Mouse (Mus musculus): ENCODE data around the gene Prkn. TPM values are rescaled to one million over a fixed set of nuclear protein-coding genes. Genes with fewer than 3 reads are reported as not detected.
"Not testable (repeated sequence)": the region's sequence is repeated elsewhere in the genome, so short reads cannot be mapped to it uniquely, and the experiment has no call there.

Prkn gene
- polyA plus RNA-seq, 1 experiment: 1.00 TPM

DNA sequence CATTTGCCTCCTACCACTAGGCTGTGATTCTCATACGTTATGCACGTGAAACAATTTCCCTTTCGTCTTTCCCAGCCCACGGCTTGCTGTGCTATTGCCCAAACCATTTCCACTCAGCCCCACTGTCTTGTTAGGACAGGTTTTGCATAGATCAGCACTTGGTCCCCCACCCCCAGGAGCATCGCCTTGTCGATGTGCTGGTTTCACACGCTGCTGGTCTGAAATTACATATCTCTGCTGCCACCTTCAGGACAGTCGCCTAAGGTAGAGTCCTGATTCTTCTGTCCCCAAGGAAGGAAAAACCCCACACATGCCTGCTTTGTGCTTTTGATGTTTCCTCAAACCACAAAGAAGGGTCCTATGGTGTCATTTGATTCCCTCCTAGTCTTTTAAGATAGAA lies 1153.1 kb downstream of the Prkn start:
- Histone ChIP-seq H3K27me3 (replicated peaks) (peaks cover 4% of the 10 kb centered on the region), H3K9me3 (no peaks in the 10 kb centered on the region), H3K4me3 (replicated peaks) (no peak overlapping the region), H3K4me1 (peaks cover 3% of the 10 kb centered on the region; the same call in 1 of the 2 replicates), H3K36me3 (replicated peaks; ENCODE audit: low read length) (no peaks in the 10 kb centered on the region)
- TF ChIP-seq GATA1 (IDR thresholded peaks at IDR 0.05; ENCODE audit: borderline replicate concordance, low read length) (no peak), FLI1 (IDR thresholded peaks at IDR 0.05; ENCODE audit: low read length) (no peak)

DNA sequence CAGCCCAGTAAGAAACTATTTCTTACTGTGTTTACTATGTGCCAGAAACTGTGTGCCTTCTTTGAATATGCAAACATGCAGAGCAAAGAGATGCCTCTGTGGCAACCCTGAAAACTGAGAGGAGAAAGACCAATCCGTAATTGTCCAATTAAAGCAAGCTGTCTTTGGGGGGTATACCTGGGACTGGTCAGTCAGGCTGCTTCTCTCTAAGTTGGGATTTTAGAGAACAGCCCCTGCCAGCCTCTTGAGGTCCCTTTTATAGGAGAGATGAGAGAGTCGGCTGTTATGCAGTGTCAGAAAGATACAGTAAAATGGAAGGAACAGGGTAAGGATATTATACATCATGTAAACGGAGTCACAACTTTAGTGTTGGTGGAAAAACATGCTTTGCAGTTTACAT lies 1154.1 kb downstream of the Prkn start:
- Histone ChIP-seq H3K36me3 (replicated peaks; ENCODE audit: low read length) (no peaks in the 10 kb centered on the region), H3K9me3 (no peaks in the 10 kb centered on the region), H3K4me3 (replicated peaks) (no peak overlapping the region), H3K4me1 (peaks cover 3% of the 10 kb centered on the region; the same call in 1 of the 2 replicates), H3K27me3 (replicated peaks) (peaks cover 6% of the 10 kb centered on the region)
- TF ChIP-seq FLI1 (IDR thresholded peaks at IDR 0.05; ENCODE audit: low read length) (no peak), GATA1 (IDR thresholded peaks at IDR 0.05; ENCODE audit: borderline replicate concordance, low read length) (no peak)

DNA sequence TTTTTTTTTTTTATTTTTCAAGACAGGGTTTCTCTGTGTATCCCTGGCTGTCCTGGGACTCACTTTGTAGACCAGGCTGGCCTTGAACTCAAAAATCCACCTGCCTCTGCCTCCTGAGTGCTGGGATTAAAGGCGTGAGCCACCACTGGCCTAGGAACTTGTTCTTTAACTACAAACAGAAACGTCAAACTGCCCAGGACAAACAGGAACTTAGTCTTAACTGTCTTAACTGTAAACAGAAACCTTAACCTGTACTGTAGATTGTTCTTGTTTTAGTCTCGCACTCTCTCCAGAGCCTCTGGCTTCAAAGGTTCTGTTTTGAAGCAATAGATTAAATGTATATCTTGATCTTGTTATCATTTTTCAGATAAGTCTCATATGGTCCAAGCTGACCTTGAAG lies 1154.6 kb downstream of the Prkn start:
- not testable (repeated sequence) for H3K36me3 ChIP-seq (replicated peaks; ENCODE audit: low read length); H3K9me3 ChIP-seq; H3K4me1 ChIP-seq; H3K27me3 ChIP-seq (replicated peaks); H3K4me3 ChIP-seq (replicated peaks)

DNA sequence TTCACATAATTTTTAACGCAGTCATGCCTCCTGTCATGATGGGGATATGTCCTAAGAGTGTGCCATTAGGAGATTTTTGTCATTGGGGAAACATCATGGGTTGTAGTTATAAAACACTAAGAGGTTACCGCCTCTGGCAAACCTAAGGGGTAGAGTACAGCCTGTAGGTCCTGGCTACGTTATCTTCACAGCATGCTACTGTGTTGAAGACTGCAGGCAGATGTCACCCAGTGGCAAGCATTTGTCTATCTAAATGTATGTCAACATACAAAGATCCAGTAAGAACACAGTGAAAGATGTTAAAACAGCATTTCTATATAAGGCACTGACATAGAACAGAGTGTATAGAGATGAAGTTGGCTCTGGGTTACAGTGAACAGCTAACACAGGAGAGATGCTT lies 1155.3 kb downstream of the Prkn start:
- Histone ChIP-seq H3K27me3 (replicated peaks) (peaks cover 6% of the 10 kb centered on the region), H3K9me3 (no peaks in the 10 kb centered on the region), H3K4me3 (replicated peaks) (no peak overlapping the region), H3K4me1 (peaks cover 3% of the 10 kb centered on the region; the same call in 1 of the 2 replicates), H3K36me3 (replicated peaks; ENCODE audit: low read length) (no peaks in the 10 kb centered on the region)
- TF ChIP-seq FLI1 (IDR thresholded peaks at IDR 0.05; ENCODE audit: low read length) (no peak), GATA1 (IDR thresholded peaks at IDR 0.05; ENCODE audit: borderline replicate concordance, low read length) (no peak)

DNA sequence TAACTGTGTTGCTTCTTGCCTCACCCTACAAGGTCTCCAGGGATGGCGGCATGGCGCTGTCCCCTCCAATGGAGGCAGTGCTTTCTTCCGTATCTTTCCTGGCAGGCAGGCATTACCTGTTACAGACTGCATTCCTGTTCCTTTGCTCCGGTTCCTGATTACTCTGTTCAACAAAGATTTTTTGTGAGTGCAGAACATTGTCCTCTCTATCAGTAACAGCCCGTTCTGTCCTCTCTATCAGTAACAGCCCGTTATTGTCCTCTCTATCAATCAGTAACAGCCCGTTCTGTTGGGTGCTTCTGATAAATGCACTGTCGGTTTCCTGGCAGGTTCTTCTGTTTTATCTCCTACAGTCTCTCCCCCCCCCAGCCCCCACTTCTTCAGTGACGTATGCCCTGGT lies 1156.1 kb downstream of the Prkn start:
- TF ChIP-seq FLI1 (IDR thresholded peaks at IDR 0.05; ENCODE audit: low read length) (no peak), GATA1 (IDR thresholded peaks at IDR 0.05; ENCODE audit: borderline replicate concordance, low read length) (no peak)

DNA sequence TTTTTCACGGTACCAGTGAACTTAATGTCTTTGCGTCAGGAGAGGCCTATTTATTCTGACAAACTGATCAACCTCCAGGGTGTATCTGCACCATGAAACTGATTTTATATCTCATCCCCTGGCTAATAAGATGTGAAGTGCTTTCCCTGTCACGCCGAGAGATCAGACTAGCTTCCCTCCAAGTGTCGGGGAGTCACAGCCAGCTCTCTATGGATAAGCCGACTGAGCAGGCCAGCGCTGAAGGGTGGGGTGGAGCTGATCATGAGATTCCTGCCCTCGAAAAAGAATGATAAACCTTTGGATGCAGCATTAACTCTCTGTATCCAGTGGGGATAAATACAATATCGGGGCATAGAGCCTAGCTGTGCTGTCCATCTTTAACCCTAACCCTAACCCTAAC lies 1160.1 kb downstream of the Prkn start:
- Histone ChIP-seq H3K4me3 (replicated peaks) (no peak overlapping the region), H3K27me3 (replicated peaks) (peaks cover 4% of the 10 kb centered on the region), H3K9me3 (no peaks in the 10 kb centered on the region), H3K4me1 (no peaks in the 10 kb centered on the region), H3K36me3 (replicated peaks; ENCODE audit: low read length) (no peaks in the 10 kb centered on the region)
- TF ChIP-seq FLI1 (IDR thresholded peaks at IDR 0.05; ENCODE audit: low read length) (no peak), GATA1 (IDR thresholded peaks at IDR 0.05; ENCODE audit: borderline replicate concordance, low read length) (no peak)

More for the DNA sequence above, 1156.1 kb downstream of the Prkn start:
- H3K4me3 ChIP-seq (replicated peaks): no peak overlapping the region
- H3K4me1 ChIP-seq: peaks cover 3% of the 10 kb centered on the region; the same call in 1 of the 2 replicates
- peaks cover 6% of the 10 kb centered on the region for H3K27me3 ChIP-seq (replicated peaks)
- no peaks in the 10 kb centered on the region for H3K36me3 ChIP-seq (replicated peaks; ENCODE audit: low read length)
- H3K9me3 ChIP-seq: no peaks in the 10 kb centered on the region

DNA sequence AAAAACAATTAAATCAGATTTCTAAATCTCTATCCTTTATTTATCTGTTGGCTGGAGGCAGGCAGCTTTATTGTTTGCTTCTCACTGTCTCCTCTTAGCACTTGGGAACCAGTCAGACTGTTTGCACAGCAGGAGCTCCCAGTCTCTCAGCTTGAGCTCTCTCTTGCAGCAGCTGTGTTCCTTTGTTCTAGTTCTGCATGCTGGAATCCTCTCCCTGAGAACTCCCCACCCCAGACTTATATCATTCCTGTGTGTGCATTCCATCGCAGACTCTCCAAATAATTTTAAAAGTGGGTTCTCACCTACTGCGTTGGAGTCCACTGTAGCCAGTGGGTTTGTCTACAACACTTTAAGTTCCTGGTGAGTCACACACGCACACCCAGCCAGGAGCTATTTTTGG lies 1181.1 kb downstream of the Prkn start:
- TF ChIP-seq GATA1 (IDR thresholded peaks at IDR 0.05; ENCODE audit: borderline replicate concordance, low read length) (no peak), FLI1 (IDR thresholded peaks at IDR 0.05; ENCODE audit: low read length) (no peak)
- no peaks in the 10 kb centered on the region for H3K27me3 ChIP-seq (replicated peaks)
- no peaks in the 10 kb centered on the region for H3K36me3 ChIP-seq (replicated peaks; ENCODE audit: low read length)
- no peaks in the 10 kb centered on the region for H3K4me1 ChIP-seq
- no peak overlapping the region for H3K4me3 ChIP-seq (replicated peaks)
- no peaks in the 10 kb centered on the region for H3K9me3 ChIP-seq

DNA sequence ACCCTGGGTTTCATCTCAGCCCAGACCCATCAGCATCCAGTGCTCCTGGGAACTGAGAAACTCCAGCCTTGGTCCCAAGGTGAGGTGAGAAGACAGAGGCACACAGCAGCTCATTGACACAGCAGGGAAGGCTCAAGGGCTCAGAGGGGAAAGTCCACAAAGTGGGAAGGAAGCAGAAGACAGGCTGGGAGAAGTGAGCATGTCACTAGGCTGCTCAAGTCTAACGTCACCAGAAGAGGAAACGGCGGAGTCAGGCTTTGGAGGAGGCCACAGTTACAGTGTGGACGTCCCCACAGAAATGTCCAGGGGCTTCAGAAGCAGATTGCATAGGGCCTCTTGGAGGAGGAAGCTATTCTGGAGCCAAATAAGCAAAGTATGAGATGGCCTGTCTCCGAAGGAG lies 1189.2 kb downstream of the Prkn start:
- no peaks in the 10 kb centered on the region for H3K36me3 ChIP-seq (replicated peaks; ENCODE audit: low read length)
- H3K9me3 ChIP-seq: no peaks in the 10 kb centered on the region
- no peak for TF ChIP-seq GATA1 (IDR thresholded peaks at IDR 0.05; ENCODE audit: borderline replicate concordance, low read length)
- TF ChIP-seq FLI1 (IDR thresholded peaks at IDR 0.05; ENCODE audit: low read length): no peak
- H3K4me1 ChIP-seq: peaks cover 7% of the 10 kb centered on the region; the same call in 1 of the 2 replicates
- H3K4me3 ChIP-seq (replicated peaks): no peak overlapping the region
- peaks cover 23% of the 10 kb centered on the region for H3K27me3 ChIP-seq (replicated peaks)

DNA sequence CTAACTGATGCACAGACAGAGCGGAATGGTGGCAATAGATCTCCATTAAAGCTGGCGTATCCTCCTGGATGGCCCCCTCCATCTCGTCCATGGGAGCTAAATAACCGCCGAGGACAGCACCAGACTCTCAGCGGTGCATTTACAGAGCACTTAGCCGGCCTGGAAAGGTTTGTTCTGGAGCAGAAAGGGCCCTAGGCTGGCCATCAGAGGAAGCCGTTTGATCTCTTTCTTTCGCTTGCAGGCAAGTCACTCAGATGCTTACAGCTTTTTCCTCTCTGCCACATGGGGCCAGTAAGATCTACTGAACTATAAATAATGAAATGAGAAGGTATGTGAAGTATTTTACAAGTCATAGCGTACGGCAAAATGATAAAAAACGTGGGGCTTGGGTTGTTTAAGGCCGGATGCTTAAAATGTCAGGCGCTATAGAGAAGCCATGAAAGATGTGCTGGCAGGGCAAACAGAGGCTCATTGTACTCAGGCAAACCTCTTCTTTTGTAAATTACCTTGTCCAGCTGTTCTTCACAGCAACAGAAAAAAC lies 1189.8 kb downstream of the Prkn start:
- Histone ChIP-seq H3K27me3 (replicated peaks) (peaks cover 23% of the 10 kb centered on the region), H3K4me3 (replicated peaks) (no peak overlapping the region), H3K4me1 (peaks cover 7% of the 10 kb centered on the region; the same call in 1 of the 2 replicates), H3K9me3 (no peaks in the 10 kb centered on the region), H3K36me3 (replicated peaks; ENCODE audit: low read length) (no peaks in the 10 kb centered on the region)
- TF ChIP-seq GATA1 (IDR thresholded peaks at IDR 0.05; ENCODE audit: borderline replicate concordance, low read length): no peak
- no peak for TF ChIP-seq FLI1 (IDR thresholded peaks at IDR 0.05; ENCODE audit: low read length)

DNA sequence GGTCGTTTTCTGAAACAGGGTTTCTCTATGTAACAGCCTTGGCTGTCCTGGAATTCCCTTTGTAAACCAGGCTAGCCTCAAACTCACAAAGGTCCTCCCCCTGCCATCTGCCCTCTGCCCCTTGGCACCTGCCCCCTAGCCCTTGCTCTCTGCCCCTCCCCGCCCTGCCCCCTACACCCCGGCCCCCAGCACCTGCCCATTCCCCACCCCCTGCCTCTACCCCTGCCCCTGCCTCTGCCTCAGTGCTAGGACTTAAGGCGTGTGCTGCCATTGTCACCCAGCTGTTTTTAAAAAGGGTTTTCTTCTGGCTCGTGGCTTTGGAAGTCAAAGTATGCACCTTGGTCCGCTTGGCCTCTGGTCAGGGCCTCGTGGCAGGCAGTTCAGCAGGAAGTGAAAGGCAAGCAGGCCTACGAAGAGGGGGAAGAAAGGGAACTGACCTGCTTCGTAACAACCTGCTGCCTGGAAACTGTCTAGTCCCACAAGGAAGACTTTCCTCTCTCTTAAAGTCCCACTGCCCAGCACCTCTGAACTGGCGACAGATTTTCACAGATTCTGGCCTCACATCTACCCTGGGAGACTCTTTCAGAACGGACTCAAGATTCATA lies 1190.5 kb downstream of the Prkn start:
- Histone ChIP-seq H3K4me1 (peaks cover 7% of the 10 kb centered on the region; the same call in 1 of the 2 replicates), H3K36me3 (replicated peaks; ENCODE audit: low read length) (no peaks in the 10 kb centered on the region), H3K9me3 (no peaks in the 10 kb centered on the region), H3K4me3 (replicated peaks) (no peak overlapping the region), H3K27me3 (replicated peaks) (peaks cover 25% of the 10 kb centered on the region)
- TF ChIP-seq GATA1 (IDR thresholded peaks at IDR 0.05; ENCODE audit: borderline replicate concordance, low read length) (no peak), FLI1 (IDR thresholded peaks at IDR 0.05; ENCODE audit: low read length) (no peak)
